Mouse (Mus musculus) heart, adult 2 months (tissue): ENCODE data around the gene Acvr2b. TPM values are rescaled to one million over a fixed set of nuclear protein-coding genes. Genes with fewer than 3 reads are reported as not detected.
A peak's percentile ranks its signal among the peaks of the same experiment; 100 is the strongest.

Experiments used
- DNase-seq, 2 experiments: peaks; one replicate each; pipeline ENCODE4 v3.0.0; 2021
- H3K27ac ChIP-seq: fragments of 200-600 bp; 2 replicates; pipeline ENCODE4 v1.8.1; 2022
- H3K27me3 ChIP-seq: fragments of 200-500 bp; 2 replicates; pipeline ENCODE4 v1.6.1; 2012; ENCODE audit warnings: mild to moderate bottlenecking, low read length, inconsistent platforms, mixed read lengths; ENCODE audit not compliant: control insufficient read depth, insufficient read depth
- H3K36me3 ChIP-seq: fragments of 200-500 bp; 2 replicates; pipeline ENCODE4 v1.6.1; 2012; ENCODE audit warnings: low read length, inconsistent platforms; ENCODE audit not compliant: control insufficient read depth, insufficient read depth
- H3K4me1 ChIP-seq: fragments of 200-500 bp; 2 replicates; pipeline ENCODE4 v1.6.1; 2011; ENCODE audit warnings: low read length; ENCODE audit not compliant: control insufficient read depth, insufficient read depth
- H3K4me3 ChIP-seq: fragments of 200-600 bp; 2 replicates; pipeline ENCODE4 v1.8.1; 2022
- H3K79me2 ChIP-seq: fragments of 200-500 bp; replicated peaks from 2 replicates; pipeline ENCODE4 v1.6.1; 2012; ENCODE audit warnings: mild to moderate bottlenecking, inconsistent platforms, low read length, moderate library complexity, mixed read lengths; ENCODE audit not compliant: control insufficient read depth, insufficient read depth
- H3K9ac ChIP-seq: fragments of 200-500 bp; 2 replicates; pipeline ENCODE4 v1.6.1; 2012; ENCODE audit warnings: low read depth, mild to moderate bottlenecking, control low read depth, inconsistent platforms, low read length, mixed read lengths
- CTCF ChIP-seq: fragments of 200-600 bp; IDR thresholded peaks from 2 replicates; pipeline ENCODE4 v1.8.1; 2022; ENCODE audit warnings: antibody characterized with exemption, mild to moderate bottlenecking, moderate library complexity
- EP300 ChIP-seq: fragments of 200-500 bp; IDR thresholded peaks from 2 replicates; pipeline ENCODE4 v1.6.1; 2011; ENCODE audit warnings: low read depth, low read length, control low read depth; ENCODE audit not compliant: insufficient read depth
- POLR2A ChIP-seq: fragments of 200-500 bp; IDR thresholded peaks from 2 replicates; pipeline ENCODE4 v1.6.1; 2011; ENCODE audit warnings: mild to moderate bottlenecking, low read depth, low read length, control low read depth; ENCODE audit not compliant: insufficient read depth
- WGBS: fragments of 180-500 bp; shearing (Covaris S2); methylation state at CpG from one replicate; pipeline ENCODE4 v1.1.7; 2018; 5-methylcytosine and 5-hydroxymethylcytosine counted together
- intact Hi-C: fragments of 180-260 bp; cut with DNase I; formaldehyde crosslinking; loops from one replicate; pipeline ENCODE4 v1.15.1; 2025
- polyA plus RNA-seq: library from polyadenylated mRNA; depleted of rRNA; stranded (reverse); fragments of >200 nt; gene quantifications from 2 replicates; pipeline ENCODE4 v1.2.3, GENCODE M21; 2012
- total RNA-seq, 2 experiments: library from RNA; stranded (reverse); gene quantifications; 2 replicates each; pipeline ENCODE4 v1.2.3; 2021

Gene Acvr2b
- total and polyA plus RNA-seq, 3 experiments = 2.2 to 6.8 (median 4.6) TPM

DNA sequence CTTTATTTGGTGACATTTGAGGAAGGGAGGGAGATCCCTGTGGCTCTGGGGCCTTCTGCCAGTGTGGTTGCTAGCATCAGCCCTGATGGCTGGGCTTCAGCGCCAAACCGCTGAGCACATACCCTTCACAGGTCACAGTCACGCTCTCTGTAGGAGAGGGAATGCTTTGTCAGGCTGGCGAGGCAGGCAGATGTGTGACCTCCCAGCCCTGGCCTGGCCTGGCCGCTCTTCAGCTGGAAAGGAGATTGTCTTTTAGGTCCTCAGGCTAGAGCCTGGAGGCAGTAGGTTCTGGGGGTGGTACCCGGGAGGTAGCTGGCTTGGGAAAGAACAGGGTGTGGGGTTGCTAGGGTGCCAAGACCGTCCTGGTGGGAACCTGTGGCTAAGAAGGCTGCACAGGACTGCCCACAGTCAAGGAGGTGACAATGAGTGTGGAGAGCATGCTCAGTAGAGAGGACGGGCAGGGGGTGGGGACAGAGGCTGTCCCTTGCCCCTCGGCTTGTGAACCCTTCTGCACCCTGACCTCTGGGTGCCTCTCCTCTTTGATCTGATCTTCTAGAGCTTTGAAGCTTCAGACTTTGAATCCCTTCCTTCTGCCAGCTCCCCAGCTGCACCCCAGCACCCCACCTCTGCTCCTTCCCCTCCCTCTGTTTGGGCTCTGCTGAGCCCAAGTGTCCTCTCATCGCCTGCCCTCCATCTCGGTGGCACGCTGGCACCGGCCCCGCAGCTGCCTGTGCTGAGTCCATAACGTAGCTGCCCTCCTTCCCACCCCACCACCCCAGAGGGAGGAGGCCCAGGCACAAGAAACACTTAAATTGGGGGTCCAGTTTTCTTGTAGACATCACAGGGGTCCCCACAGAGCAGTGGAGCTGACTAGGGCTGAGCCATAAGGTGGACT lies 73.0 kb downstream of the Acvr2b start:
- intact Hi-C loops = loop anchor here (5.0 kb wide), 1 partner anchor 42 kb away; no protein-coding TSS in a partner anchor
- H3K36me3 ChIP-seq = no peaks in the 10 kb centered on the region
- H3K4me3 ChIP-seq = no peak overlapping the region
- DNase-seq = peak; percentile 52 to 81
- peaks cover 25% of the 10 kb centered on the region for H3K4me1 ChIP-seq
- H3K79me2 ChIP-seq = no peaks in the 10 kb centered on the region
- H3K27me3 ChIP-seq = no peaks in the 10 kb centered on the region
- peak overlapping the region; percentile 77 for H3K27ac ChIP-seq
- no peak overlapping the region for H3K9ac ChIP-seq
- 41% methylated on average over 15 of the region's 15 CpGs for WGBS
- TF ChIP-seq POLR2A (no peak), EP300 (peak; percentile 75), CTCF (no peak)

DNA sequence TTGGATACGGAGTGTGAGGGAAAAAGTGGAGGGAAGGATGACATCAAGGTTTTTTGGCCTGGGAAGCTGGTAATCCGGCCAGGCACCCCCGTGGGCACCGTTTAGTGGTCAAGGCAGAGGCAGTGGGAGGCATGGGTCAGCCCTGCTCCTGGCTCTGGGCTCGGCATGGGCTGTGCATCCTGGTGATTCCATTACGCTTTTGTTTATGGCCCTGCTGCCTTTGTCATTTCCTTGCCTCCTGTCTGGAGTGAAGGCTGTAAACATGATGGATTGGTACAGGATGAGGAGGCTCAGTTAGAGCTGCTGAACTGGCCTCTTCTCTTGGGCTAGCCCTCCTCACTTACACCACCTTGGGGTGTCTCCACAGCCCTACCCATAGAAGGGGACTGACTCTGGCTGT lies 75.8 kb downstream of the Acvr2b start:
- Histone ChIP-seq H3K36me3 (no peaks in the 10 kb centered on the region), H3K27ac (peak overlapping the region; percentile 75), H3K4me3 (no peak overlapping the region), H3K9ac (no peak overlapping the region), H3K4me1 (peaks cover 22% of the 10 kb centered on the region), H3K79me2 (no peaks in the 10 kb centered on the region), H3K27me3 (no peaks in the 10 kb centered on the region)
- intact Hi-C loops = loop anchor here (5.0 kb wide), 1 partner anchor 40 kb away; no protein-coding TSS in a partner anchor
- no peak for DNase-seq
- 26% methylated on average over 6 of the region's 6 CpGs for WGBS
- no peak for TF ChIP-seq CTCF
- TF ChIP-seq EP300 = no peak
- TF ChIP-seq POLR2A = no peak

DNA sequence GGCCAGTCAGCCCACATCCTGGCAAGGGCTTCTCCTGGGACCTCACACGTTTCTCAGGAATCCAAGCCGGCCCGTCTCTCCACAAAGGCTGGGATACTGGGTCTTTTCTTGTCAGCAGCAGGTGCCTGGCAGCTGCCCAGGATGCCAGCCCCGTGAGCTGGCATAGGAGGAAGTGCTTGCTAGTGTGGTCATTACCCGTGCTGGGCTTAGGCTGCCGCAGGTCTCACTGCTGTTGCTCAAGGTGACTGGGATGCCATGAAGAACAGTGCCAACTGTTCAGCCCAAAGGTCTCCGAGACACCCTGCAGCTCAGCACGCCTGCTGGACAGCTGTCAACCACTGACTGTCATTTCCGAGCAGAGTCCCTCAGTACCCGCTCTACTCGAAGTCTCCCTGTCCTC lies 76.4 kb downstream of the Acvr2b start:
- peak; percentile 54 to 65 for DNase-seq
- H3K79me2 ChIP-seq = no peaks in the 10 kb centered on the region
- H3K27ac ChIP-seq = peak overlapping the region; percentile 75
- intact Hi-C loops = loop anchor here (5.0 kb wide), 1 partner anchor 39 kb away; no protein-coding TSS in a partner anchor
- WGBS = 40% methylated on average over 11 of the region's 11 CpGs
- 0 out of 2 replicates have a peak, but pooled peaks have one; percentile 36 for TF ChIP-seq EP300
- no peak for TF ChIP-seq CTCF
- H3K36me3 ChIP-seq = no peaks in the 10 kb centered on the region
- H3K9ac ChIP-seq = peak overlapping the region; percentile 22; the same call in 1 of the 2 replicates
- no peaks in the 10 kb centered on the region for H3K27me3 ChIP-seq
- H3K4me3 ChIP-seq = no peak overlapping the region
- peaks cover 22% of the 10 kb centered on the region for H3K4me1 ChIP-seq

DNA sequence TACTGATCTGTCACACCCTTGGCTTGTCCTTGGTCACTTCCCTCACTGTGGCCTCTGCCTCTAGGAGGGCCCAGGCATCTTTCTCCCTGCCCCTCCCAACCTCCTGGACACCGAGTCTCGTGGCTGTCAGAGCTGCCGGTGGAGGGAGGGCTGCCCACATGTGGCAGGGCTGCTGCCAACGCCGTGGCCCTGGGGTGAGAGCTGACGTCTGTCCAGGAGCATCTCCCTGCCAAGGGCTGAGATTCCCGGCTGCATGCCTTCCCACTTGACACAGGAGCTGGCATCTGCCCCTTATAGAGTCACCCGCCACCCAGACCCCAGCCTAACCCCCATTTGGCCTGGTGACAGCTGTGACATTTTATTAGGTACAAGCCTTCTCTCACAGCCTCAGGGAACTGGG lies 77.4 kb downstream of the Acvr2b start:
- Histone ChIP-seq H3K4me1 (peaks cover 16% of the 10 kb centered on the region), H3K9ac (no peak overlapping the region), H3K79me2 (no peaks in the 10 kb centered on the region), H3K4me3 (no peak overlapping the region), H3K27me3 (no peaks in the 10 kb centered on the region), H3K36me3 (no peaks in the 10 kb centered on the region), H3K27ac (peak overlapping the region; percentile 75)
- 29% methylated on average over 8 of the region's 8 CpGs for WGBS
- peak; percentile 76 to 87 for DNase-seq
- intact Hi-C loops = loop anchor here (5.0 kb wide), 1 partner anchor 38 kb away; no protein-coding TSS in a partner anchor
- TF ChIP-seq POLR2A (no peak; the same call in 1 of the 2 replicates), EP300 (peak; percentile 91), CTCF (no peak)

DNA sequence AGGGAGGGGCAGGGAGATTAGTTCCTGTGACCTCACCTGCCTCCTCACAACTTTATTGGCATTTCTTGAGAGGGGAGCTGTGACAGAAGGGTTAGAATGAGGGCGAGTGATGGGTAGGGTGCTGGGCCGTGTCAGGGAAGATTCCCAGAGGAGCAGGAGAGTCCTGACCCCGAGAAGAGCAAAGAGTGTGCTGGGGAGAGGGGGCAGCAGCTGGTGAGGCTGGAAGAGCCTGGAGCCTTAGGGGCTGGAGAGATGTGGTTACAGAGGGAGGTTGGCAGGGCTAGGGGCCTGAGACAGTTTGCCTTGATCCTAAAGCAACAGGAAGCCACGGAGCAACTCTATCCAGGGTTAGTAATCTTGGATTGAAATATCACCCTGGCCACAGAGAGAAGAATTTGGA lies 79.7 kb downstream of the Acvr2b start:
- Histone ChIP-seq H3K27me3 (no peaks in the 10 kb centered on the region), H3K4me1 (peaks cover 14% of the 10 kb centered on the region; the same call in 1 of the 2 replicates), H3K36me3 (no peaks in the 10 kb centered on the region), H3K4me3 (no peak overlapping the region), H3K9ac (no peak overlapping the region), H3K27ac (no peak overlapping the region), H3K79me2 (no peaks in the 10 kb centered on the region)
- DNase-seq = no peak
- TF ChIP-seq POLR2A = no peak
- no peak for TF ChIP-seq EP300
- TF ChIP-seq CTCF = no peak
- intact Hi-C loops = no loop called here
- 75% methylated on average over 4 of the region's 4 CpGs for WGBS
